Mouse (Mus musculus) CH12.LX (cell line): ENCODE results near the gene Rex1bd.

Experiments
- BHLHE40 ChIP-seq: IDR thresholded peaks from 2 replicates; pipeline ENCODE4 v1.6.1; 2011; ENCODE audit warnings: mild to moderate bottlenecking, low read depth, low read length, improper control_type of control experiment
- CHD2 ChIP-seq: IDR thresholded peaks from 2 replicates; pipeline ENCODE4 v1.6.1; 2011; ENCODE audit warnings: low read length, improper control_type of control experiment
- CTCF ChIP-seq, 2 experiments: IDR thresholded peaks in 1 of 2; conservative IDR thresholded peaks in 1 of 2; 2 replicates each; pipeline ENCODE4 v1.5.1; 2011 to 2012; ENCODE audit warnings: low read depth in 2 of 2, low read length in 2 of 2, improper control_type of control experiment in 1 of 2, inconsistent platforms in 1 of 2, mild to moderate bottlenecking in 1 of 2, moderate library complexity in 1 of 2
- ELF1 ChIP-seq: IDR thresholded peaks from 2 replicates; pipeline ENCODE4 v1.6.1; 2014; ENCODE audit warnings: low read depth, mild to moderate bottlenecking, inconsistent platforms, low read length, improper control_type of control experiment
- JUN ChIP-seq: IDR thresholded peaks from 2 replicates; pipeline ENCODE4 v1.6.1; 2011; ENCODE audit warnings: low read depth, mild to moderate bottlenecking, low read length, improper control_type of control experiment, moderate library complexity; ENCODE audit not compliant: insufficient read depth
- MAFK ChIP-seq: IDR thresholded peaks from 2 replicates; pipeline ENCODE4 v1.6.1; 2011; ENCODE audit warnings: low read length, improper control_type of control experiment; ENCODE audit not compliant: insufficient replicate concordance
- MAX ChIP-seq: IDR thresholded peaks from 2 replicates; pipeline ENCODE4 v1.6.1; 2011; ENCODE audit warnings: low read length, improper control_type of control experiment
- MXI1 ChIP-seq: IDR thresholded peaks from 2 replicates; pipeline ENCODE4 v1.6.1; 2011; ENCODE audit warnings: mild to moderate bottlenecking, low read depth, low read length, improper control_type of control experiment
- POLR2A ChIP-seq: IDR thresholded peaks from 2 replicates; pipeline ENCODE4 v1.6.1; 2011; ENCODE audit warnings: low read depth, mild to moderate bottlenecking, improper control_type of control experiment, low read length
- POLR2AphosphoS2 ChIP-seq: IDR thresholded peaks from 2 replicates; pipeline ENCODE4 v1.6.1; 2011; ENCODE audit warnings: low read depth, low read length, improper control_type of control experiment
- SMC3 ChIP-seq: IDR thresholded peaks from 2 replicates; pipeline ENCODE4 v1.6.1; 2011; ENCODE audit warnings: low read depth, low read length, improper control_type of control experiment
- ZC3H11A ChIP-seq: IDR thresholded peaks from 2 replicates; pipeline ENCODE4 v1.6.1; 2012; ENCODE audit warnings: low read depth, mild to moderate bottlenecking, inconsistent platforms, low read length, improper control_type of control experiment
- ZMIZ1 ChIP-seq: IDR thresholded peaks from 2 replicates; pipeline ENCODE4 v1.6.1; 2012; ENCODE audit warnings: low read depth, mild to moderate bottlenecking, inconsistent platforms, low read length, improper control_type of control experiment

GRCm38 (mm10) chr8:70495771-70496062 lies 10.8 kb downstream of the Rex1bd start:
- TF ChIP-seq JUN (no peak), POLR2A (no peak), MAFK (no peak), SMC3 (no peak), CTCF (conservative IDR thresholded peaks at IDR 0.05 in 1 of 2, IDR thresholded peaks at IDR 0.05 in 1 of 2; ENCODE audit: low read depth in 2 of 2, low read length in 2 of 2) (no peak), ELF1 (no peak), BHLHE40 (no peak), ZMIZ1 (no peak), CHD2 (no peak), POLR2AphosphoS2 (no peak), ZC3H11A (no peak), MXI1 (no peak), MAX (no peak)
